Mouse (Mus musculus): Measurements from ENCODE around the gene Zbtb40.

- TF ChIP-seq ZKSCAN1 (IDR thresholded peaks at IDR 0.05; ENCODE audit: borderline replicate concordance, low read depth, low read length), result no peak
- TF ChIP-seq MEF2A (IDR thresholded peaks at IDR 0.05; ENCODE audit: borderline replicate concordance, low read depth, low read length), result no peak
- no peak for TF ChIP-seq POLR2A (IDR thresholded peaks at IDR 0.05; ENCODE audit: low read depth, low read length)
- no peak for TF ChIP-seq MYC (IDR thresholded peaks at IDR 0.05; ENCODE audit: low read depth, low read length)
- TF ChIP-seq RCOR1 (conservative IDR thresholded peaks at IDR 0.05; ENCODE audit: low read depth, low read length), result no peak
- no peak for TF ChIP-seq TCF12 (IDR thresholded peaks at IDR 0.05; ENCODE audit: low read depth, low read length)
- no peak for TF ChIP-seq ZMIZ1 (IDR thresholded peaks at IDR 0.05; ENCODE audit: low read depth, low read length)
- TF ChIP-seq CTCF (conservative IDR thresholded peaks at IDR 0.05 in 1 of 2, IDR thresholded peaks at IDR 0.05 in 1 of 2; ENCODE audit: low read depth in 2 of 2, low read length in 2 of 2), result no peak
- no peak for TF ChIP-seq UBTF (IDR thresholded peaks at IDR 0.05; ENCODE audit: low read depth, low read length)
- TF ChIP-seq ZC3H11A (IDR thresholded peaks at IDR 0.05; ENCODE audit: low read depth, low read length), result no peak
- TF ChIP-seq ZNF384 (IDR thresholded peaks at IDR 0.05; ENCODE audit: low read depth, low read length), result no peak
These were observed 88.5 kb downstream of the Zbtb40 start for GRCm38 (mm10) chr4:136960068-136960467.

All from CH12.LX (cell line).